Mouse (Mus musculus): Measurements from ENCODE around the gene Olfr362. TPM values are rescaled to one million over a fixed set of nuclear protein-coding genes. Genes with fewer than 3 reads are reported as not detected.
"Not testable (repeated sequence)": the region's sequence is repeated elsewhere in the genome, so short reads cannot be mapped to it uniquely, and the experiment has no call there.

Gene Olfr362
- not detected in 2 replicates for polyA plus RNA-seq (2012; rRNA removed)

GRCm38 (mm10) chr2:37117810-37118209 lies at the start of gene Olfr362:
TSS of gene Olfr362 (minus strand) at chr2:37117910.
- DNase-seq (ENCODE audit: low read depth): no peak

- DNase-seq (ENCODE audit: low read depth): no peak
Observed at GRCm38 (mm10) chr2:37139022-37139421, 21.3 kb upstream of the Olfr362 start, which contains the start of gene Olfr364-ps1. TSS of gene Olfr364-ps1 (plus strand) at chr2:37139322.

GRCm38 (mm10) chr2:37089190-37089589 lies 28.5 kb downstream of the Olfr362 start, which contains the start of gene Olfr361:
TSS of gene Olfr361 (minus strand) at chr2:37089290.
- not testable (repeated sequence) for DNase-seq (ENCODE audit: low read depth)

- no peak for DNase-seq (ENCODE audit: low read depth)
Observed at GRCm38 (mm10) chr2:37065446-37065845, 52.3 kb downstream of the Olfr362 start, which contains the start of gene Olfr360. TSS of gene Olfr360 (plus strand) at chr2:37065746.

Other genes starting within 250 kb of the Olfr362 start
- gene Olfr352, start 249.4 kb downstream of the Olfr362 start, polyA plus RNA-seq (2012; rRNA removed): not detected in 2 replicates
- not detected in 2 replicates for gene Olfr353, start 225.0 kb downstream of the Olfr362 start, polyA plus RNA-seq (2012; rRNA removed)
- gene Olfr354, start 212.2 kb downstream of the Olfr362 start, polyA plus RNA-seq (2012; rRNA removed): not detected in 2 replicates
- not detected in 2 replicates for gene Olfr355, start 189.0 kb downstream of the Olfr362 start, polyA plus RNA-seq (2012; rRNA removed)
- gene Olfr356, start 180.8 kb downstream of the Olfr362 start, polyA plus RNA-seq (2012; rRNA removed): not detected in 2 replicates
- not detected in 2 replicates for gene Olfr357, start 124.1 kb downstream of the Olfr362 start, polyA plus RNA-seq (2012; rRNA removed)
- not detected in 2 replicates for gene Olfr358, start 108.6 kb downstream of the Olfr362 start, polyA plus RNA-seq (2012; rRNA removed)
- not detected in 2 replicates for gene Olfr360, start 52.2 kb downstream of the Olfr362 start, polyA plus RNA-seq (2012; rRNA removed)
- not detected in 2 replicates for gene Olfr361, start 28.6 kb downstream of the Olfr362 start, polyA plus RNA-seq (2012; rRNA removed)
- not detected in 2 replicates for gene Olfr364-ps1, start 21.4 kb upstream of the Olfr362 start, polyA plus RNA-seq (2012; rRNA removed)
- gene Olfr365, start 70.3 kb upstream of the Olfr362 start, polyA plus RNA-seq (2012; rRNA removed): not detected in 2 replicates
- not detected in 2 replicates for gene Olfr366, start 93.7 kb upstream of the Olfr362 start, polyA plus RNA-seq (2012; rRNA removed)
- not detected in 2 replicates for gene Olfr368, start 208.6 kb upstream of the Olfr362 start, polyA plus RNA-seq (2012; rRNA removed)
- 11.9 and 12.8 TPM in 2 replicates for gene Pdcl, start 241.4 kb upstream of the Olfr362 start, polyA plus RNA-seq (2012; rRNA removed)

Measured in gonadal fat pad, adult 2 months (tissue).